Mouse (Mus musculus): Measurements from ENCODE around the gene Bbx.

The Bbx gene

GRCm38 (mm10) chr16:50432062-50432878, at the start of gene Bbx:
Gene Bbx, minus strand, starts transcription at chr16:50432390.
- peak; percentile 92 for DNase-seq (ENCODE audit: low spot score)

GRCm38 (mm10) chr16:50481892-50482291, 49.7 kb upstream of the Bbx start:
- DNase-seq (ENCODE audit: low spot score), result no peak

- DNase-seq (ENCODE audit: low spot score), result no peak
Measured at GRCm38 (mm10) chr16:50481341-50481740, 49.2 kb upstream of the Bbx start.

GRCm38 (mm10) chr16:50478695-50479094, 46.5 kb upstream of the Bbx start:
- DNase-seq (ENCODE audit: low spot score), result no peak

- DNase-seq (ENCODE audit: low spot score), result no peak
Measured at GRCm38 (mm10) chr16:50477628-50478027, 45.4 kb upstream of the Bbx start.

- peak; percentile 21 for DNase-seq (ENCODE audit: low spot score)
Measured at GRCm38 (mm10) chr16:50462226-50462870, 30.2 kb upstream of the Bbx start.

GRCm38 (mm10) chr16:50459146-50459545, 27.0 kb upstream of the Bbx start:
- no peak for DNase-seq (ENCODE audit: low spot score)

- no peak for DNase-seq (ENCODE audit: low spot score)
Measured at GRCm38 (mm10) chr16:50456053-50456452, 23.9 kb upstream of the Bbx start.

- DNase-seq (ENCODE audit: low spot score), result no peak
Measured at GRCm38 (mm10) chr16:50449086-50449485, 16.9 kb upstream of the Bbx start.

GRCm38 (mm10) chr16:50445014-50445413, 12.8 kb upstream of the Bbx start:
- no peak for DNase-seq (ENCODE audit: low spot score)

GRCm38 (mm10) chr16:50438816-50439215, 6.6 kb upstream of the Bbx start:
- no peak for DNase-seq (ENCODE audit: low spot score)

- DNase-seq (ENCODE audit: low spot score), result no peak
Measured at GRCm38 (mm10) chr16:50437788-50438187, 5.6 kb upstream of the Bbx start.

GRCm38 (mm10) chr16:50437331-50437730, 5.1 kb upstream of the Bbx start:
- DNase-seq (ENCODE audit: low spot score), result no peak

- DNase-seq (ENCODE audit: low spot score), result peak; percentile 64
Measured at GRCm38 (mm10) chr16:50431011-50431981, 894 bp downstream of the Bbx start.

GRCm38 (mm10) chr16:50430515-50430877, 1.7 kb downstream of the Bbx start:
- peak; percentile 17 for DNase-seq (ENCODE audit: low spot score)

GRCm38 (mm10) chr16:50429692-50430514, 2.3 kb downstream of the Bbx start:
- peak; percentile 77 for DNase-seq (ENCODE audit: low spot score)

GRCm38 (mm10) chr16:50428871-50429691, 3.1 kb downstream of the Bbx start:
- DNase-seq (ENCODE audit: low spot score), result peak; percentile 42

- DNase-seq (ENCODE audit: low spot score), result peak; percentile 59
Measured at GRCm38 (mm10) chr16:50420130-50420529, 12.1 kb downstream of the Bbx start.

GRCm38 (mm10) chr16:50415406-50415805, 16.8 kb downstream of the Bbx start:
- DNase-seq (ENCODE audit: low spot score), result no peak

GRCm38 (mm10) chr16:50402851-50403250, 29.3 kb downstream of the Bbx start:
- DNase-seq (ENCODE audit: low spot score), result no peak

- no peak for DNase-seq (ENCODE audit: low spot score)
Measured at GRCm38 (mm10) chr16:50399775-50400174, 32.4 kb downstream of the Bbx start.

Measured in embryo, embryonic 10 days (tissue).